Mouse (Mus musculus): ENCODE data around the gene Gm10719. TPM values are rescaled to one million over a fixed set of nuclear protein-coding genes. Genes with fewer than 3 reads are reported as not detected.
"Not testable (repeated sequence)": the region's sequence is repeated elsewhere in the genome, so short reads cannot be mapped to it uniquely, and the experiment has no call there.

Gene Gm10719
- total RNA-seq (2021), result 1 to 10 TPM; 1.2 to 1.8 TPM
- long read RNA-seq, experiment 1, result 0 reads
- long read RNA-seq, experiment 2, result 0 reads

GRCm38 (mm10) chr9:3017108-3017507 is at the start of gene Gm10719:
Gene Gm10719, plus strand, starts transcription at chr9:3017408.
- DNase-seq (ENCODE audit: low spot score in 2 of 2), result not testable (repeated sequence)

- DNase-seq (ENCODE audit: low spot score in 2 of 2), result peak in 1 of 2 experiments; percentile 32
These were observed 16.7 kb upstream of the Gm10719 start, which contains the start of gene Gm10722 for GRCm38 (mm10) chr9:3000445-3000972. Gene Gm10722, plus strand, starts transcription at chr9:3000922.

DNA sequence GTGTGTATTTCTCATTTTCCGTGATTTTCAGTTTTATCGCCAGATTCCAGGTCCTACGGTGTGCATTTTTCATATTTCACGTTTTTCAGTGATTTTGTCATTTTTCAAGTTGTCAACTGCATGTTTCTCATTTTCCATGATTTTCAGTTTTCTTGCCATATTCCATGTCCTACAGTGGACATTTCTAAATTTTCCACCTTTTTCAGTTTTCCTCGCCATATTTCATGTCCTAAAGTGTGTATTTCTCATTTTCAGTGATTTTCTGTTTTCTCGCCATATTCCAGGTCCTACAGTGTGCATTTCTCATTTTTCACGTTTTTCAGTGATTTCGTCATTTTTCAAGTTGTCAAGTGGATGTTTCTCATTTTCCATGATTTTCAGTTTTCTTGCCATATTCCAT is 16.2 kb upstream of the Gm10719 start:
- peak; percentile 1 to 47 for DNase-seq (ENCODE audit: low spot score in 2 of 2)

DNA sequence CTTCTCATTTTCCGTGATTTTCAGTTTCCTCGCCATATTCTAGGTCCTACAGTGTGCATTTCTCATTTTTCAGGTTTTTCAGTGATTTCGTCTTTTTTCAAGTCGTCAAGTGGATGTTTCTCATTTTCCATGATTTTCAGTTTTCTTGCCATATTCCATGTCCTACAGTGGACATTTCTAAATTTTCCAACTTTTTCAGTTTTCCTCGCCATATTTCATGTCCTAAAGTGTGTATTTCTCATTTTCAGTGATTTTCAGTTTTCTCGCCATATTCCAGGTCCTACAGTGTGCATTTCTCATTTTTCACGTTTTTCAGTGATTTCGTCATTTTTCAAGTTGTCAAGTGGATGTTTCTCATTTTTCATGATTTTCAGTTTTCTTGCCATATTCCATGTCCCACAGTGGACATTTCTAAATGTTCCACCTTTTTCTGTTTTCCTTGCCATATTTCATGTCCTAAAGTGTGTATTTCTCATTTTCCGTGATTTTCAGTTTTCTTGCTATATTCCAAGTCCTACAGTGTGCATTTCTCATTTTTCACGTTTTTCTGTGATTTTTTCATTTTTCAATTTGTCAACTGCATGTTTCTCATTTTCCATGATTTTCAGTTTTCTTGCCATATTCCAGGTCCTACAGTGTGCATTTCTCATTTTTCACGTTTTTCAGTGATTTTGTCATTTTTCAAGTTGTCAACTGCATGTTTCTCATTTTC is 15.1 kb upstream of the Gm10719 start:
- peak; percentile 94 to 100 for DNase-seq (ENCODE audit: low spot score in 2 of 2)

DNA sequence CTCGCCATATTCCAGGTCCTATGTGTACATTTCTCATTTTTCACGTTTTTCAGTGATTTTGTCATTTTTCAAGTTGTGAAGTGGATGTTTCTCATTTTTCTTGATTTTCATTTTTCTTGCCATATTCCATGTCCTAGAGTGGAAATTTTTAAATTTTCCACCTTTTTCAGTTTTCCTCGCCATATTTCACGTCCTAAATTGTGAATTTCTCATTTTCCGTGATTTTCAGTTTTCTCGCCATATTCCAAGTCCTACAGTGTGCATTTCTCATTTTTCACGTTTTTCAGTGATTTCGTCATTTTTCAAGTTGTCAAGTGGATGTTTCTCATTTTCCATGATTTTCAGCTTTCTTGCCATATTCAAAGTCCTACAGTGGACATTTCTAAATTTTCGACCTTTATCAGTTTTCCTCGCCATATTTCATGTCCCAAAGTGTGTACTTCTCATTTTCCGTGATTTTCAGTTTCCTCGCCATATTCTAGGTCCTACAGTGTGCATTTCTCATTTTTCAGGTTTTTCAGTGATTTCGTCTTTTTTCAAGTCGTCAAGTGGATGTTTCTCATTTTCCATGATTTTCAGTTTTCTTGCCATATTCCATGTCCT is 14.3 kb upstream of the Gm10719 start, which contains the start of gene Gm11168:
TSS of gene Gm11168 (plus strand) at position 553 of the 603 bp plus-strand sequence.
- not testable (repeated sequence) for DNase-seq (ENCODE audit: low spot score in 2 of 2)

DNA sequence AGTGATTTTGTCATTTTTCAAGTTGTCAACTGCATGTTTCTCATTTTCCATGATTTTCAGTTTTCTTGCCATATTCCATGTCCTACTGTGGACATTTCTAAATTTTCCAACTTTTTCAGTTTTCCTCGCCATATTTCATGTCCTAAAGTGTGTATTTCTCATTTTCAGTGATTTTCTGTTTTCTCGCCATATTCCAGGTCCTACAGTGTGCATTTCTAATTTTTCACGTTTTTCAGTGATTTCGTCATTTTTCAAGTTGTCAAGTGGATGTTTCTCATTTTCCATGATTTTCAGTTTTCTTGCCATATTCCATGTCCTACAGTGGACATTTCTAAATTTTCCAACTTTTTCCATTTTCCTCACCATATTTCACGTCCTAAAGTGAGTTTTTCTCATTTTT is 11.0 kb upstream of the Gm10719 start:
- DNase-seq (ENCODE audit: low spot score in 2 of 2), result not testable (repeated sequence)

DNA sequence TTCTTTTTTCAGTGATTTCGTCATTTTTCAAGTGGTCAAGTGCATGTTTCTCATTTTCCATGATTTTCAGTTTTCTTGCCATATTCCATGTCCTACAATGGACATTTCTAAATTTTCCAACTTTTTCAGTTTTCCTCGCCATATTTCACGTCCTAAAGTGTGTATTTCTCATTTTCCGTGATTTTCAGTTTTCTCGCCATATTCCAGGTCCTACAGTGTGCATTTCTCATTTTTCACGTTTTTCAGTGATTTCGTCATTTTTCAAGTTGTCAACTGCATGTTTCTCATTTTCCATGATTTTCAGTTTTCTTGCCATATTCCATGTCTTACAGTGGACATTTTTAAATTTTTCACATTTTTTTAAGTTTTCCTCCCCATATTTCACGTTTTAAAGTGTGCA is 10.6 kb upstream of the Gm10719 start:
- DNase-seq (ENCODE audit: low spot score in 2 of 2), result peak; percentile 95 to 97

DNA sequence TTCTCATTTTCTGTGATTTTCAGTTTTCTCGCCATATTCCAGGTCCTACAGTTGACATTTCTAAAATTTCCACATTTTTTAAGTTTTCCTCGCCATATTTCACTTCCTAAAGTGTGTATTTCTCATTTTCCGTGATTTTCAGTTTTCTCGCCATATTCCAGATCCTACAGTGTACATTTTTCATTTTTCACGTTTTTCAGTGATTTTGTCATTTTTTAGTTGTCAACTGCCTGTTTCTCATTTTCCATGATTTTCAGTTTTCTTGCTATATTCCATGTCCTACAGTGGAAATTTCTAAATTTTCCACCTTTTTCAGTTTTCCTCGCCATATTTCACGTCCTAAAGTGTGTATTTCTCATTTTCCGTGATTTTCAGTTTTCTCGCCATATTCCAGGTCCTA is 9.9 kb upstream of the Gm10719 start:
- not testable (repeated sequence) for DNase-seq (ENCODE audit: low spot score in 2 of 2)

- DNase-seq (ENCODE audit: low spot score in 2 of 2), result not testable (repeated sequence)
These were observed 7.9 kb upstream of the Gm10719 start for GRCm38 (mm10) chr9:3009331-3009730.

GRCm38 (mm10) chr9:3012054-3012621 is 5.1 kb upstream of the Gm10719 start:
- DNase-seq (ENCODE audit: low spot score in 2 of 2), result not testable (repeated sequence)

DNA sequence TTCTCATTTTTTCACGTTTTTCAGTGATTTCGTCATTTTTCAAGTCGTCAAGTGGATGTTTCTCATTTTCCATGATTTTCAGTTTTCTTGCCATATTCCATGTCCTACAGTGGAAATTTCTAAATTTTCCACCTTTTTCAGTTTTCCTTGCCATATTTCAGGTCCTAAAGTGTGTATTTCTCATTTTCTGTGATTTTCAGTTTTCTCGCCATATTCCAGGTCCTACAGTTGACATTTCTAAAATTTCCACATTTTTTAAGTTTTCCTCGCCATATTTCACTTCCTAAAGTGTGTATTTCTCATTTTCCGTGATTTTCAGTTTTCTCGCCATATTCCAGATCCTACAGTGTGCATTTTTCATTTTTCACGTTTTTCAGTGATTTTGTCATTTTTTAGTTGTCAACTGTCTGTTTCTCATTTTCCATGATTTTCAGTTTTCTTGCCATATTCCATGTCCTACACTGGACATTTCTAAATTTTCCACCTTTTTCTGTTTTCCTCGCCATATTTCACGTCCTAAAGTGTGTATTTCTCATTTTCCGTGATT is 4.4 kb upstream of the Gm10719 start, which contains the start of gene Gm10721:
TSS of gene Gm10721 (plus strand) at position 408 of the 547 bp plus-strand sequence.
- not testable (repeated sequence) for DNase-seq (ENCODE audit: low spot score in 2 of 2)

GRCm38 (mm10) chr9:3015354-3015753 is 1.9 kb upstream of the Gm10719 start, which contains the start of gene Gm10720:
Gene Gm10720, plus strand, starts transcription at chr9:3015654.
- not testable (repeated sequence) for DNase-seq (ENCODE audit: low spot score in 2 of 2)

DNA sequence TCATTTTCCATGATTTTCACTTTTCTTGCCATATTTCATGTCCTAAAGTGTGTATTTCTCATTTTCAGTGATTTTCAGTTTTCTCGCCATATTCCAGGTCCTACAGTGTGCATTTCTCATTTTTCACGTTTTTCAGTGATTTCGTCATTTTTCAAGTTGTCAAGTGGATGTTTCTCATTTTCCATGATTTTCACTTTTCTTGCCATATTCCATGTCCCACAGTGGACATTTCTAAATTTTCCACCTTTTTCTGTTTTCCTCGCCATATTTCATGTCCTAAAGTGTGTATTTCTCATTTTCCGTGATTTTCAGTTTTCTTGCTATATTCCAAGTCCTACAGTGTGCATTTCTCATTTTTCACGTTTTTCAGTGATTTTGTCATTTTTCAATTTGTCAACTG is 1.3 kb upstream of the Gm10719 start:
- DNase-seq (ENCODE audit: low spot score in 2 of 2), result not testable (repeated sequence)

DNA sequence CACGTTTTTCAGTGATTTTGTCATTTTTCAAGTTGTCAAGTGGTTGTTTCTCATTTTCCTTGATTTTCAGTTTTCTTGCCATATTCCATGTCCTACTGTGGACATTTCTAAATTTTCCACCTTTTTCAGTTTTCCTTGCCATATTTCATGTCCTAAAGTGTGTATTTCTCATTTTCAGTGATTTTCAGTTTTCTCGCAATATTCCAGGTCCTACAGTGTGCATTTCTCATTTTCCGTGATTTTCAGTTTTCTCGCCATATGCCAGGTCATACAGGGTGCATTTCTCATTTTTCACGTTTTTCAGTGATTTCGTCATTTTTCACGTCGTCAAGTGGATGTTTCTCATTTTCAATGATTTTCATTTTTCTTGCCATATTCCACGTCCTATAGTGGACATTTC is 1.7 kb downstream of the Gm10719 start:
- DNase-seq (ENCODE audit: low spot score in 2 of 2), result peak in 1 of 2 experiments; percentile 89

- peak; percentile 7 to 84 for DNase-seq (ENCODE audit: low spot score in 2 of 2)
These were observed 2.9 kb downstream of the Gm10719 start for GRCm38 (mm10) chr9:3019835-3020727.

DNA sequence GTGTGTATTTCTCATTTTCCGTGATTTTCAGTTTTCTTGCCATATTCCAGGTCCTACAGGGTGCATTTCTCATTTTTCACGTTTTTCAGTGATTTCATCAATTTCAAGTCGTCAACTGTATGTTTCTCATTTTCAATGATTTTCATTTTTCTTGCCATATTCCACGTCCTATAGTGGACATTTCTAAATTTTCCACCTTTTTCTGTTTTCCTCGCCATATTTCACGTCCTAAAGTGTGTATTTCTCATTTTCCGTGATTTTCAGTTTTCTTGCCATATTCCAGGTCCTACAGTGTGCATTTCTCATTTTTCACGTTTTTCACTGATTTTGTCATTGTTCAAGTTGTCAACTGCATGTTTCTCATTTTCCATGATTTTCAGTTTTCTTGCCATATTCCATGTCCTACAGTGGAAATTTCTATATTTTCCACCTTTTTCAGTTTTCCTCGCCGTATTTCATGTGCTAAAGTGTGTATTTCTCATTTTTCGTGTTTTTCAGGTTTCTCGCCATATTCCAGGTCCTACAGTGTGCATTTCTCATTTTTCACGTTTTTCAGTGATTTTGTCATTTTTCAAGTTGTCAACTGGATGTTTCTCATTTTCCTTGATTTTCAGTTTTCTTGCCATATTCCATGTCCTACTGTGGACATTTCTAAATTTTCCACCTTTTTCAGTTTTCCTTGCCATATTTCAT is 5.3 kb downstream of the Gm10719 start:
- DNase-seq (ENCODE audit: low spot score in 2 of 2), result peak; percentile 21 to 85

GRCm38 (mm10) chr9:3023312-3023984 is 6.2 kb downstream of the Gm10719 start, which contains the start of gene Gm10718:
Gene Gm10718, plus strand, starts transcription at chr9:3023547.
- DNase-seq (ENCODE audit: low spot score in 2 of 2), result peak in 1 of 2 experiments; percentile 42

DNA sequence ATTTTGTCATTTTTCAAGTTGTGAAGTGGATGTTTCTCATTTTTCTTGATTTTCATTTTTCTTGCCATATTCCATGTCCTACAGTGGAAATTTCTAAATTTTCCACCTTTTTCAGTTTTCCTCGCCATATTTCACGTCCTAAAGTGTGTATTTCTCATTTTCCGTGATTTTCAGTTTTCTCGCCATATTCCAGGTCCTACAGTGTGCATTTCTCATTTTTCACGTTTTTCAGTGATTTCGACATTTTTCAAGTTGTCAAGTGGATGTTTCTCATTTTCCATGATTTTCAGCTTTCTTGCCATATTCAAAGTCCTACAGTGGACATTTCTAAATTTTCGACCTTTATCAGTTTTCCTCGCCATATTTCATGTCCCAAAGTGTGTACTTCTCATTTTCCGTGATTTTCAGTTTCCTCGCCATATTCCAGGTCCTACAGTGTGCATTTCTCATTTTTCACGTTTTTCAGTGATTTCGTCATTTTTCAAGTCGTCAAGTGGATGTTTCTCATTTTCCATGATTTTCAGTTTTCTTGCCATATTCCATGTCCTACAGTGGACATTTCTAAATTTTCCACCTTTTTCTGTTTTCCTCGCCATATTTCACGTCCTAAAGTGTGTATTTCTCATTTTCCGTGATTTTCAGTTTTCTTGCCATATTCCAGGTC is 6.9 kb downstream of the Gm10719 start:
- DNase-seq (ENCODE audit: low spot score in 2 of 2), result peak; percentile 80 to 83

All from layer of hippocampus, postnatal 14 days (tissue).